Mouse (Mus musculus) heart, embryonic 10.5 days (tissue): Measurements from ENCODE around the gene Dab2. TPM values are rescaled to one million over a fixed set of nuclear protein-coding genes. Genes with fewer than 3 reads are reported as not detected.

Source experiments
- DNase-seq: peaks from one replicate; pipeline ENCODE4 v3.0.0-alpha.2; 2017; ENCODE audit warnings: low spot score
- H3K27ac ChIP-seq: fragments of 300-500 bp; sonication (generic); 2 replicates; pipeline ENCODE4 v1.5.1; 2016; ENCODE audit warnings: mild to moderate bottlenecking
- H3K27me3 ChIP-seq: fragments of 300-500 bp; sonication (generic); 2 replicates; pipeline ENCODE4 v1.6.1; 2016; ENCODE audit warnings: mild to moderate bottlenecking; ENCODE audit not compliant: poor library complexity, insufficient read depth, severe bottlenecking
- H3K36me3 ChIP-seq: fragments of 300-500 bp; sonication (generic); 2 replicates; pipeline ENCODE4 v1.6.1; 2016; ENCODE audit warnings: mild to moderate bottlenecking, moderate library complexity
- H3K4me1 ChIP-seq: fragments of 300-500 bp; sonication (generic); 2 replicates; pipeline ENCODE4 v1.6.1; 2016; ENCODE audit warnings: mild to moderate bottlenecking
- H3K4me3 ChIP-seq: fragments of 300-500 bp; sonication (generic); 2 replicates; pipeline ENCODE4 v1.5.1; 2016; ENCODE audit warnings: mild to moderate bottlenecking, moderate library complexity
- H3K9me3 ChIP-seq: fragments of 300-500 bp; sonication (generic); 2 replicates; pipeline ENCODE4 v1.6.1; 2016; ENCODE audit warnings: mild to moderate bottlenecking, moderate library complexity
- WGBS: fragments of 180-500 bp; shearing (Covaris S2); methylation state at CpG from one replicate; pipeline ENCODE4 v1.1.7; 2016; 5-methylcytosine and 5-hydroxymethylcytosine counted together
- polyA plus RNA-seq: library from polyadenylated mRNA; unstranded; fragments of >200 nt; fragmentation: Nextera tagmentation; extraction: Ambion mirVana; gene quantifications from 2 replicates; pipeline ENCODE4 v1.2.1, GENCODE M21; 2016

Gene Dab2
- polyA plus RNA-seq, 1 experiment from 2014 or later, result 45.7 TPM

DNA sequence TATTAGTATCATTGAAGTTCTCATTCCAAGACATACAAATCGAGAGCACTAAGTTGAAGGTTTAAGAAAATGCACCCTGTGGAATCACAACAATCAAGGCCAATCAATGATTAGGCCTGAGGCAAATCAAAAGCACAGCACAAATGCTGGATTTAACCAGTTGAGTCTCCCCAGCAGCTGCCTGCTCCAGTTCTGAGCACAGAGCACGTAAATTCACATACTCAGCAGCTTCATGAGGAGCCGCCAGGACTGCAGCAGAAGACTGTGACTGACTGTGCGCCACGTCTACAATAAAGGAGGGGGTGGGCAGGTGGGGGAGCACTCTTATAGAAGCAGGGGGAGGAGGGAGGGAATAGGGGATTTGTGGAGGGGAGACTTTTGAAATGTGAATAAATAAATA lies 40.2 kb downstream of the Dab2 start:
- H3K27ac ChIP-seq, result no peak overlapping the region
- no peak for DNase-seq
- no peaks in the 10 kb centered on the region for H3K36me3 ChIP-seq
- 82% methylated on average over 5 of the region's 5 CpGs for WGBS
- no peaks in the 10 kb centered on the region for H3K4me1 ChIP-seq
- no peaks in the 10 kb centered on the region for H3K27me3 ChIP-seq
- no peaks in the 10 kb centered on the region for H3K9me3 ChIP-seq
- H3K4me3 ChIP-seq, result no peak overlapping the region

DNA sequence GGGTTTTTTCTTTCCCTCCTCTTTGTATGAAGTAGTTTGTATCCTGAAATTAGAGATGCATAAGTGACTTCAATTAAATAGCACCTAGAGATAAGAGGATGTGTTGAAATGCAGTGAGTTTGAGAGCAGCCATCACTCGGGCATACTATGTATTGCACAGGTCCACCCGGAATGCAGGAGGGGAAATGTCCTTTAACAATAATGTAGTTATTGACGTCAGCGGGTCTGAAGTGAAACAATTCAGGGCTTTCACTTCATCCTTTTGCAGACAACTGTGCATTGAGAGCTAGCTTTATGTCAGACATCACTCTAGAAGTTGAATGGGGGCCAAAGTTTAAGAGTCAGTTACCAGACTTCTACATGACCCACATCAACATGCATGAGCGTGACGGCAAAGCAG lies 40.8 kb downstream of the Dab2 start:
- 76% methylated on average over 6 of the region's 6 CpGs for WGBS

DNA sequence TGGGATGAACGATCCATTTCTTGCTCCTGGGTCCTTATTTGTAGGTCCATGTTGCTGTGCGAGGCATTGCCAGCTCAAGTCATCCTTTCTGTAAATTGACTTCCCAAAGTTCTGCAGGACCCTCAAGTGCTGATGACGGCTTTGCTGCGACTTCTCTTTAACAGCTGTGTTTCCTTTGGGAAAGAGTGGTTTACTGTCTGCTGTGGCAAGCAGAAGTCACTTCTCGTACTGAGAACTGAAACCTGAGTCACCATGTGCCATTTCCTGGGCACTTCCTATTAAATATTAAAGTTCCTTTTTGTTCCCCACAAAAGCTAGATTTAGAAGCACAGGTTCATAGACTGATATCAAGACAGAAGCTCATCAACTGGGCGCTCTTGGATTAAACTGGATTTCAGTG lies 41.8 kb downstream of the Dab2 start:
- Histone ChIP-seq H3K4me1 (no peaks in the 10 kb centered on the region), H3K27ac (no peak overlapping the region), H3K36me3 (no peaks in the 10 kb centered on the region), H3K4me3 (no peak overlapping the region), H3K9me3 (no peaks in the 10 kb centered on the region), H3K27me3 (no peaks in the 10 kb centered on the region)
- no peak for DNase-seq
- WGBS, result 82% methylated on average over 6 of the region's 6 CpGs

More for the DNA sequence above, 40.8 kb downstream of the Dab2 start:
- no peak overlapping the region for H3K4me3 ChIP-seq
- H3K4me1 ChIP-seq, result no peaks in the 10 kb centered on the region
- no peaks in the 10 kb centered on the region for H3K9me3 ChIP-seq
- no peak for DNase-seq
- H3K36me3 ChIP-seq, result no peaks in the 10 kb centered on the region
- no peaks in the 10 kb centered on the region for H3K27me3 ChIP-seq
- H3K27ac ChIP-seq, result no peak overlapping the region

DNA sequence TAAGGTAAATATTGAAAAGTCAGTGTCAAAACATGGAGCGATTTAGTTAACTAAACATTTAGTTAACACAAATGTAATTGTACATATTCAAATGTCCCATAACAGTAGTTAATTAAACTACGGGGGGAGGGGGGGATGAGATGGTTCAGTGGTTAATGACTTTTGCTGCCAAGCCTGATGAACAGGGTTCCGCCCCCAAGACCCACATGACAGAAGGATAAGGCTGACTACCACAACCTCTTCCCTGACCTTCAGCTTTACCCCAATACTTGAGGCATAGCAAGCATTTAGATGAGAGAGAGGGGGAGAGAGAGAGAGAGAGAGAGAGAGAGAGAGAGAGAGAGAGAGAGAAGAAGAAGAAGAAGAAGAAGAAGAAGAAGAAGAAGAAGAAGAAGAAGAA lies 54.3 kb downstream of the Dab2 start:
- Histone ChIP-seq H3K36me3 (no peaks in the 10 kb centered on the region), H3K4me3 (no peak overlapping the region), H3K4me1 (no peaks in the 10 kb centered on the region), H3K27ac (no peak overlapping the region), H3K27me3 (no peaks in the 10 kb centered on the region), H3K9me3 (no peaks in the 10 kb centered on the region)
- 82% methylated on average over 3 of the region's 3 CpGs for WGBS
- DNase-seq, result no peak

DNA sequence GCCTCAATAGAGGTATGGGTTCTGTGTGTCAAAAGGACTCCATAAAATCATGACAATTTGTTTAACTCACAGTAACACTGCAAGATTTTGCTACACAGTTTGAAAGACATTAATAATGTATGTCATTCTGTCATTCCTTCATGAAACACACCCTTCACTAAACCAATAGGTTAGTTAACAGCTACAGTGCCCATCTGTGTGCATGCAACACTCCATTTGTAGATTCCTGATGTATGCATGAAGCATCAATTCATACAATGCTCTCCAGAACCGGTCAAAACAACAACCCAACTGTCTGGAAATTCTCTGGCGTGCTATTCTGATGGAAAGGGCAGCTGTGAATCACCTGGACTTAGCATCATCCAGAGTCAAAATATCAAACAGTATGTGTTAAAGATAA lies 60.3 kb downstream of the Dab2 start:
- no peaks in the 10 kb centered on the region for H3K9me3 ChIP-seq
- H3K27me3 ChIP-seq, result no peaks in the 10 kb centered on the region
- no peaks in the 10 kb centered on the region for H3K36me3 ChIP-seq
- no peak for DNase-seq
- H3K27ac ChIP-seq, result no peak overlapping the region
- whole genome bisulfite sequencing, result 84% methylated on average over 2 of the region's 2 CpGs
- no peaks in the 10 kb centered on the region for H3K4me1 ChIP-seq
- H3K4me3 ChIP-seq, result no peak overlapping the region

DNA sequence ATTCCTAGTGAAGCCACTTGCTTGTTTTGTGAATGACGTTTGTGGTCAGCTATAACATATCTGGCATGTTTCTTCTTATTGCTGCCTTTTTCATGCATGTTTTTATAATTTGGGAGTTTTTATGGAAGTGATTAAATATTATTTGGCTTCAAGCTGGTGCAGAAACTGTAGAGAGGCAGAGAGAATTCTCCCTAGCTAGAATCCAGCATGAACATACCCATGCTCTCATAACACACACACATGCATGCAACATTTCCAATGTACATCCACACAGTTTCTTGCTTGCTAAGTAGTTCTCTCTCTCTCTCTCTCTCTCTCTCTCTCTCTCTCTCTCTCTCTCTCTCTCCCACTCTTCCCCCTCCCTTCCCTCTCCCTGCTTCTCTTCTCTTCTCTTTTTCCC lies 70.4 kb downstream of the Dab2 start:
- WGBS, result 46% methylated on average over 1 of the region's 1 CpGs
- no peak for DNase-seq
- Histone ChIP-seq H3K27me3 (no peaks in the 10 kb centered on the region), H3K27ac (no peak overlapping the region), H3K4me1 (0 out of 2 replicates have a peak, but pooled peaks cover 1% of the 10 kb centered on the region), H3K9me3 (no peaks in the 10 kb centered on the region), H3K4me3 (no peak overlapping the region), H3K36me3 (no peaks in the 10 kb centered on the region)

DNA sequence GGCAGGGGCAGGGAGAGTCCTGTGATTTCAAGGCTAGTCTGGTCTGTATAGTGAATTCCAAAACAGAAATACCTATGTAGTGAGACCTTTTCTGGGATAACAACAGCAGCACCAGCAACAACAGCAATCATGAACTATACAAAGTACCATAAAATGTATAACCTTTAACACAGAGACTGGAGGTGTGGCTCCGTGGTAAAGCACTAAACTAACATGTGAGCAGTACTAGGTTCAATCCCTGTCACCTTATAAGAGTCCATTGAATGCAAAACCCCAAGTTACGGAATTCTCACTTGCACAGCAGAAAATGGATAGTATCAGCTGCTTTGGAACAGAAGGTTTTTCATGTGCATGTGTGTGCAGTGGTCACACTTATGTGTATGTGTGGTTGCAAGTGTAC lies 71.9 kb downstream of the Dab2 start:
- no peak for DNase-seq
- WGBS, result 81% methylated on average over 2 of the region's 2 CpGs
- H3K9me3 ChIP-seq, result no peaks in the 10 kb centered on the region
- 0 out of 2 replicates have a peak, but pooled peaks cover 6% of the 10 kb centered on the region for H3K4me1 ChIP-seq
- no peak overlapping the region for H3K27ac ChIP-seq
- H3K4me3 ChIP-seq, result no peak overlapping the region
- no peaks in the 10 kb centered on the region for H3K27me3 ChIP-seq
- H3K36me3 ChIP-seq, result no peaks in the 10 kb centered on the region

DNA sequence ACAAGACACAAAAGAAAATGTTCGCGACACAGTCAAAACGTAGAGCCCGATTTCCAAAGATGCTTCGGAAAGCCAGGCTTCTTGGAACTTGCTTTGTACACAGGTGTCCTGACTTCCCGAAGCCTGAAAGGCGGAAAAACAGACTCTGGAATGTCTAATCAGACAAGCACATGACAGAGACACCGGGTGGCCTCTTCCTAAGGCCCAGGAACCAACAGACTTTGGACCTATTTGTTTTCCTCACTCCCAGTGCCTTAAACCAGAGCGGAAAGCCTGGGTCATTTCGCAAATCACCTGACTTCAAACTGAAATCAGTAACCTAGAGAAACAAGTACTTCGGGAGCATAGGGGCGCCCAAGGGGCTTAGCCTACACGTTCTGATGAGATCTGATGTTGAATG lies 75.4 kb downstream of the Dab2 start:
- Histone ChIP-seq H3K27me3 (no peaks in the 10 kb centered on the region), H3K36me3 (no peaks in the 10 kb centered on the region), H3K27ac (no peak overlapping the region), H3K4me3 (no peak overlapping the region), H3K9me3 (no peaks in the 10 kb centered on the region), H3K4me1 (0 out of 2 replicates have a peak, but pooled peaks cover 6% of the 10 kb centered on the region)
- WGBS, result 67% methylated on average over 13 of the region's 13 CpGs
- no peak for DNase-seq

DNA sequence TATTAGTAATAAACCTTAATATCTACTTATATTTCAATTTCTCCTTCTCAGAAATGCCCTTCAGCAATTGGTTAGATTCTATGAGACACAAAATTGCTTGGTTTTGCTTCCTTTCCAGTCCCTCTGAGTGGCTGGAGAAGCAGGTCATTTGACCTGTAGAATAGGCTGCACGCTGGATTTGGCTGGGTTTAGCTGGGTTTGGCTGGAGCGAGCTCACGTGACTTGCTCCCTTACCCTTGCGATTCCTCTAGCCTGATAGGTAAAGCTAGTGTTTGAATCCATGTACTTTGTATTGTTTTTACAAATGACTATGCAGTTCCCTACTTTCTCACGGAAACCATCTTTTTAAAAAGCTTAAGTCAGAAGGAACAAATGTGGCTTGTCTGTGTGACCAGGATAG lies 76.4 kb downstream of the Dab2 start:
- DNase-seq, result no peak
- Histone ChIP-seq H3K4me3 (no peak overlapping the region), H3K27me3 (no peaks in the 10 kb centered on the region), H3K36me3 (no peaks in the 10 kb centered on the region), H3K9me3 (no peaks in the 10 kb centered on the region), H3K27ac (no peak overlapping the region), H3K4me1 (0 out of 2 replicates have a peak, but pooled peaks cover 6% of the 10 kb centered on the region)
- WGBS, result 82% methylated on average over 5 of the region's 5 CpGs

DNA sequence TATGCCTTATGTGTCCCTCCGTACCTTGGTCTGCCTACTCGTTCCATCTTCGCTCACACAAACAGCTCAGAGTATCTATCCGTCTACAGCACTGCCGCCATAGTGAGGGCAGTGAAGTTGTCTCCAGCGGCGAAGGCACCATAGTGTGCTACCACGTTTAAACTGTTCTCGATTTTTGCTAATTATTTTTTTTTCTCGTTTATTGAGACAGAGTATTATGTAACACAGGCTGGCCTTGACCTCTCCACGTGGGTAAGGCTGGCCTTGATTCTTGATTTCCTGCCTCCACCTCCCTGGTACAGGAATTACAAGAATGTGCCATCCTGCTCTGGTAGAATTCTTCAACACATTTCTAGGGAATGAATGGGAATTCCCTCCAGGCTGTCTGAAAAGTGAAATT lies 77.2 kb downstream of the Dab2 start:
- Histone ChIP-seq H3K4me3 (no peak overlapping the region), H3K9me3 (no peaks in the 10 kb centered on the region), H3K27ac (no peak overlapping the region), H3K36me3 (no peaks in the 10 kb centered on the region), H3K4me1 (0 out of 2 replicates have a peak, but pooled peaks cover 6% of the 10 kb centered on the region), H3K27me3 (no peaks in the 10 kb centered on the region)
- DNase-seq, result no peak
- 77% methylated on average over 11 of the region's 11 CpGs for WGBS

DNA sequence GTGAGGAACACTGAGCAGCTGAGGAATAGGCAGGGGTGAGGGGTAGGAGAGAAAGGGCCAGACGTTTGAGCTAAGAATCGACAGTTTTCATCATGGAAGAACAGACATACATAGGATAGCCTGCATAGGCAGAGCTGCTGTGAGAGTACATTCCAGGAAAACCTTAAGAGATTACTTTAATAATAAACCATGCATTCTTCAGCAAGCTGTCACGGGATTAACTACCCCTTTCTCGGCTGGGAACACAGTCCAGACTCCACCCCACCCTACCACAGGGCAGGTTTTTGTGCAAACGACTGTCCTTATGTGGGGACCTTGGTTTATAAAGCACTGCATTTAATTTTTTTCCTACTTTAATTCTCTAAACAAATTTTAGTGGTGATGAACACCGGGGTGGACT lies 84.4 kb downstream of the Dab2 start:
- WGBS, result 30% methylated on average over 6 of the region's 6 CpGs
- DNase-seq, result no peak

DNA sequence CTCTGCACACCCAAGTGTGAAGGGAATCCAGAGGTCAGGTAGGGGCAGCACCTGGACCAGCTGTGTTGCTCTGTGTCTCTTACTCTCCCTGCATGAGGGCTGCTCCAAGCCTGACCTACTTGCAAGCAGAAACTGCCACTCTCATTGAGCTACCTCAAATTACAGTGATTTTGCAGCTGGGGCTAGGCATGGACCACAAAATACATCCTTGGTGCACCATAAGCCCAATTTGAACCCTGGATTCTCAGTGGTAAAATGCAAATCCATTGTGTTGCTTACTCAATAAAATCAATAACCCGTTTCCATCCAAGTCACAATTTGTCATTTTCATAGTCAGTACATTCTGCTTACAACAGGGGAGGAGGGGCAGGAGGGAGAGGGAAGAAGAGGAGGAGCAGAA lies 85.7 kb downstream of the Dab2 start:
- peaks cover 43% of the 10 kb centered on the region for H3K4me1 ChIP-seq
- H3K27me3 ChIP-seq, result no peaks in the 10 kb centered on the region
- no peaks in the 10 kb centered on the region for H3K36me3 ChIP-seq
- no peak overlapping the region for H3K4me3 ChIP-seq
- no peaks in the 10 kb centered on the region for H3K9me3 ChIP-seq
- no peak for DNase-seq
- no peak overlapping the region for H3K27ac ChIP-seq
- WGBS, result 36% methylated on average over 1 of the region's 1 CpGs

More for the DNA sequence above, 84.4 kb downstream of the Dab2 start:
- no peak overlapping the region for H3K4me3 ChIP-seq
- H3K4me1 ChIP-seq, result peaks cover 32% of the 10 kb centered on the region; the same call in 1 of the 2 replicates
- no peaks in the 10 kb centered on the region for H3K27me3 ChIP-seq
- no peaks in the 10 kb centered on the region for H3K36me3 ChIP-seq
- H3K9me3 ChIP-seq, result no peaks in the 10 kb centered on the region
- no peak overlapping the region for H3K27ac ChIP-seq

DNA sequence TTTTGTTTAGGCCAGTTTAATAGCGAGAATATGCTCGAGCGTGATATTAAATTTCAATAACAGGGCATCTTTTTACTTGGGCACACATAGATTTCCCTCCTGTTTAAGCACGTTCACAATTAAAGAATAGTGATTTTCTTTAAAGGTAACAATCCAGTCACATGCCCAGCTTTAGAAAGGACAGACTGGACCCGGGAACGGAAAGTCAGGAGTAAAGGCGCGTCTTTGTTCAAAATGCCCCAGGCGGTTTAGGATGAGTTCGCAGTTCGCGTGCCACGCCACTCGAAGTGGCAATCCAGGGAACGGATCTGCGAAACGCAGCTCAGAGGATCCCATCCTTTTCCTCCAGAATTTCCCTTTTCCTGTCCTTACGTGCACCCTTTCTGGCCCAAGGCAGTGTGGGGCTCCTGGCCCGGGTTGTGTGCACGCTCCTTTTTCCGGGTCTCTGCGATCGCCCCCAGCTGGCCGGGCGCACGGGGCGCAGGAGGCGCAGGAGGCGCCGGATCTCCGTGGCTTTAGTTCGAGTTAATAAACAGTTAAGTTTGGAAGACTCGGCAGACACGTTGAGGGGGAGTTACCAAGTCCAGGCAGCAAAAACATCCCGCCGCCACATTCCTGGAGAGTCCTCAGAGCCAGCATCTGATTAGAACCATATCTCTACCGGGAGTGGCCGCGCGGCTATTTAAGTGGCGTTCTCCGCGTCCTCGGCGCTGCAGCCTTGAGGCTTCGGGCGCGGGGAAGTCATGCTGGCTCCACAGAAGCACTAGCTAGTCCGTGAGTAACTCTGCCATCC lies 86.8 kb downstream of the Dab2 start:
- 3% methylated on average over 49 of the region's 49 CpGs for WGBS
- DNase-seq, result peak; percentile 94
- Histone ChIP-seq H3K27me3 (no peaks in the 10 kb centered on the region), H3K9me3 (no peaks in the 10 kb centered on the region), H3K4me3 (peak overlapping the region; percentile 66), H3K27ac (peak overlapping the region; percentile 87), H3K36me3 (no peaks in the 10 kb centered on the region), H3K4me1 (peaks cover 50% of the 10 kb centered on the region)
